Mouse (Mus musculus): Measurements from ENCODE around the gene Retreg1.

GRCm38 (mm10) chr15:25877798-25878197 is 34.8 kb downstream of the Retreg1 start:
- TF ChIP-seq CTCF (IDR thresholded peaks at IDR 0.05; ENCODE audit: borderline replicate concordance, insufficient read depth, low read length) (no peak), POLR2A (IDR thresholded peaks at IDR 0.05; ENCODE audit: low read depth, low read length) (no peak)
